Mouse (Mus musculus) T-helper 17 cell (primary cell): ENCODE data around the gene Axin2.

Source experiments
- in situ Hi-C, 2 experiments: fragments of 300-600 bp; cut with MboI, MseI; formaldehyde crosslinking; loops; 1 replicate in 1 of 2; 2 replicates in 1 of 2; pipeline ENCODE4 v1.15.1; 2025; ENCODE audit warnings: high pct_unique_total_duplicates in 2 of 2

The Axin2 gene

DNA sequence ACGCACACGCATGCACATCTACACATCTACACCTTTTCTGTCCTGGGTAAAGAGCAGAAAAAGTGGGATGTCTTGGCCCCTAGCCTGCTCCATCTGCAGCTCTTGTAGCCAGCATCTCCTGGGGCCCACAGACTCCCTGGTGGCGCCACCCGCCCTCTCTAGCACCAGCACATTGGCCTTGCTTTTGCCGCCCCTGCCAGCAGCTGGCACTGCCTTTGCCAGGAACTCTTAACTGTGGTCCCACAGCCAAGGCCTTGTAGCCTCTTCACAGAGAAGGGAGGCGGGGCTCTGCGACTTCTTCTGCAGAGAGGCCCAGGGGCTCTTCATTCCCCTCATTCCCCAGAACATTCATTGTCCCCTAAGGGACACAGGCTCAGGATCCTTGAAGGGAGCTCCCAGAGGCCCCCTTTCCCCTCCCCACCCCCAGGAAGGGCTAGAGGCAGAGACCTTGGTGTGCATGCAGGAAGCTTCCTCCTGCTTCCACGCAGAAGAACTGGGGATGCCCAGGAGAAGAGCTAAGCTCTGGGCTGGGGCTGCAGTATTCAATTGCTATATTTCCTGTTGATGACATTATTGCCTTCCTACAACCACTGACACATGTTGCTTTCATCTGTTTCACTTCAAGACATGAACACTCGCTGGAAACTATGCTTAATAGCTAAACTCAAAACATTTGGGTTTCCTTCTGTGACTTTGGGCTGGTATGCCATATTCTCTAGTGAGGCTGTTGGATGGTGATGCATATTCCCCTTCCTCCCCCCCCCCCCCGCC lies 19.2 kb upstream of the Axin2 start:
- in situ Hi-C loops, result no loop called here

DNA sequence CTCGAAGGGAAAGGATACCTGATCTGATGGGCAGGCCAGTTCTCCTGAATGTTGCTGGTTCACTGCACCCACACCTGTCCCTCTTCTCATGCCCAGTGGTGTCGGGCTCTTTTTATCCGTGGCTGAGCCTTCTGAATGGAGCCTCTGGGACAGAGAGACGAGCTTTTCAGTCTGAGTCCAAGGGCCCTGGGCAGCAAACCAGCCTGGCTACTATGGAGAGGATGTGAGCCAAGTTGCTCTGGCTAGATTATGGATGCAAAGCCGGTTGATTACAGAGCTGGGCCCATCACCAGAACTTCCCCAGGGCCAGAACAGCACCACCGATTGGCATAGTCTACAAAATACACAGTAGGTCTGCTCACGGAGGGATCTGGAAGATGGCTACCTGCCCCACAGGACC lies 18.5 kb upstream of the Axin2 start:
- in situ Hi-C loops, result no loop called here

DNA sequence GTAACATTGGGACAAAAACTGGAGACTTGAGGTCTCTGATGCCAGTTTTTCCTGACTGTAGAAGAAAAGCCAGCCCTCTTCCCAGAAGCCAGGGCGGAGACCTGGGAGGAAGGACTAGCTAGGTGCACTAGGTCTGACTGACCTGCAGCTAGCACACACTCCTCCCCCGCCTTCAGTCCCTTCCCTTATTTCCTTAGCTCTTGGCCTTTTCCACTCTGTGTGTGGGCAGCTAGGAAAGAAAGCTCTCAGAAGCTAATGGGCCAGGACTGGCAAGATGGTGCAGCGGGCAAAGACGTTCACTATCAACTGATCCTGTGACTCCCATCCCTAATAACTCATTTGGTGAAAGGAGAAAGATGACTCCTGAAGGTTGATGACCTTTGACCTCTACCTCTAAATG lies 17.8 kb upstream of the Axin2 start:
- in situ Hi-C loops, result no loop called here

DNA sequence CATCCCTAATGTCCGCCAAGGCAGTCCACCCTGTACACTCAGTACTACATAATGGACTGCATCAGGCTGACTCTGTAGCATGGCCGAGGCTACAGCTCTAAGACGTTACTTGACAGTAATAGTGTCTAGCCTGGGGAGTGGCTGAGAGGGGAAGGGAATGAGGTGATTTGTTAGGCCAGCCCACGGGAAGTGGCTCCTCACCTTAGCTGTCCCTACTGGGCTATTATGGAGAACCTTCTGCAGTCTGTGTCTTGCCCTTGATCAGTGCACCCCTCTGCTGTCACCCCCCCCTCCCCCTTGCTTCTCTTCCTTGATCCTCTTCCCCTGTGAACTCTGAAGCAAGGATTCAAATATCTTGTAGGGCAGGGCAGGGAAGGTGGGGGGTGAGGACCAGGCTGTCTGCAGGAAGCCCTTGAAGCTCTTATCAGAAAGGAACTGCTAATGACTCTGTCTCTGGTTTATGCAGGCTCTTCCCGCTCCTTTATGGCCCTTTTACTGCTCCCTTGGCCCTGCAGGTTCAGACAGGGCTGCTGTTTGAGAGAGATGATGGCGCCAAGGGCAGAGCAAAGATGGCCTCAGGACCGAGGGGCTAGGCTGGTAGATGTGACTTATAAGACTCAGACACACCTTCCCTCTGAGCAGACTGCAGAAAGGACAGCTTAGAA lies 13.4 kb upstream of the Axin2 start:
- in situ Hi-C loops, result no loop called here

DNA sequence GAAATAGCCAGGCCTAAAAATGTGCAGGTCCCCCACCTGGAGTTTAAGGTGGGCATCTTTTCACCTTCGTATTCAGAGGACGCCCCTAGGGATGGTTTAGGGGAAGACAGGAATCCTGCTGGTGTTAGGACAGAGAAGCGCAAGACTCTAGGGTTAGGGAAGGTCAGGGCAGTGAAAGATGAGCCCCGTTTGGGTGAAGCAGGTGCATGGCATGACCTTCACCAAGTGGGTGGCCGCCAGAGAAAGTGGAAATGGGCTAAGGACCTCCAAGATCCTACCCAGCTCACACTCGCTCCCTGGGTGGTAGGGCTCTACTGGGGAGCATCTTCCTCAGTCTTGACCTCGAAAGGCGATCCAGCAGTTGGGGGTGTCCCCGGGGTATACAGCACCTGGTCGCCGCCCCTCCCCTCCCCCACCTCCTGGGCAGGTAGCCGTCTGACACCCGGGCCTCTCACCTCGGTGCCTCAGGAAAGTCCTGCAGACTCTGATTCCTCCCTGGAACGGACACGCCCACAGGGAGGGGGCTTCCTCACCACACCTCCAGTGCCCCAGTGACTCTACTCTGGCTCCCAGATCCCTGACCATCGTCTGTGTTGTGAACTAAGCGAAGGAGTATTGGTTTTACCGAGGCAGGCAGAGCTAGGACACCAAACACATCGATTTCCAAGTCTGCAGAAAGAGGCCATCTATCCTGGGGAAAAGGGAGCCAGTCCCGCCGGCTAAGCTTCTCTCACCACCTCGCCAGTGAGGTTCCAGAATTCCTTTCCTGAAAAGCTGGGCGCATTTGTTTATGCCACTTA lies 10.6 kb upstream of the Axin2 start:
- in situ Hi-C loops, result loop anchor here in 1 of 2 experiments (5.0 kb wide), 1 partner anchor 518 kb away; the partner anchor contains the start of gene Amz2

DNA sequence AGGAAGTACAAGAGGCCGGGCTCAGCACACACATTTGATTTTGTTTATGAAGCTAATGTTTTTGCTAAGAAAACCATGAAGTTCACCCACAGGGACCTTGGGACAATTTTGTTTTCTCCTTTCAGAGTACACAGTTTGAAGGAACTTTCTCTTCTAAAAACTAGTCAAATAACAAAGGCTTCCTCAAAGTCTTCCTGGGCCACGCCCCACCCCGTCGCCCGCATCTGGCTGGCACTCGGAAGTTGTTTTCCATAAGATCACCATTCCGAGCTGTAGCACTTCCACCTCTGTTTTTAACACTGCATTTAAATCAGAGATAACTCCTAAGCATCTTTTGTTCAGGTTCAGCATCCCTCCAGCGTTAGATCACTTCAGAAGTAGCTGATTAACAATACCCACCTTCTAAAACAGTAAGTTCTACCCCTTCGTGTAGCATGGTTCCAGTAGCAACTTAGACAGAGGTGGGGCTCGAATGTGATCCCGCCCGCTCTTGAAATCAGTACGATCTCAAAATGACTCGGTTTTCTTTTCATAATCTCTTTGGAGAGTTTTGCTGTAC lies 9.7 kb upstream of the Axin2 start:
- in situ Hi-C loops, result loop anchor here in 1 of 2 experiments (5.0 kb wide), 1 partner anchor 517 kb away; the partner anchor contains the start of gene Amz2

DNA sequence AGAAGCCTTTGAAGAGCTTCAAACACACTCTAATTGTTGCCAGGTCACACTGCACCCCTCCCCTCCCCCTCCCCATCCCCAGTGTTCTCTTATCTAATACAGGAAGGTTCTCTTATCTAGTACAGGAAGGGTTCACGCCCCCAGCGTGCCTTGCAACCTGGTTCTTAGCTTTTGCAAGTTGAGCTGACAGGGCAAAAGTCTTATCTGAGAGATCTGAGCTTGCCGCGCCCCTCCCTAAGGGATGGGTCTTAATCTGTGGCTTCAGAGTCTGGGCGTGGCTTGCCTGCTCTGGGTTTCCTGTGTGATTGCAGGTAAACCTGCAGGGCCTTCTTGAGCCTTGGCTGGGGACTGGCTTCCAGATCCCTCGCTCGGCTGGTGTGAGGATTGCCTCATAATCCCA lies 9.2 kb upstream of the Axin2 start:
- in situ Hi-C loops, result loop anchor here in 1 of 2 experiments (5.0 kb wide), 1 partner anchor 516 kb away; the partner anchor contains the start of gene Amz2

DNA sequence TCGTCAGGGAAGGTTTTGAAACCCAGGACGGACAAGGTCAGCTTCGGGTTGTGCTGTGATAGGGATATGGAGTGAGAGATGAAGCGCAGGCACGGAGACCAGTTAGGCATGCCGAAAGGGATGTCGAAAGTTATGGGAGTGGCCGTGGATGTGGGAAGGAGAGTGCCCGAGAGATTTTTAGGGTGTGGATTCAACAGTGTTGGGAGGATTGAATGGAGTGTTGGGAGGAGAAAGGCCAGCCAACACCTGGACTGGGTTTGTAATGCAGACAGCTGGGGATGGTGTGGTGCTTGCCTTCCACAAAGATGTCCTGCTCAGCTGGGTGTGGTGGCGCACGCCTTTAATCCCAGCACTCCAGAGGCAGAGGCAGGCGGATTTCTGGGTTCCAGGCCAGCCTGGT lies 8.0 kb upstream of the Axin2 start:
- in situ Hi-C loops, result loop anchor here in 1 of 2 experiments (5.0 kb wide), 1 partner anchor 515 kb away; the partner anchor contains the start of gene Amz2

DNA sequence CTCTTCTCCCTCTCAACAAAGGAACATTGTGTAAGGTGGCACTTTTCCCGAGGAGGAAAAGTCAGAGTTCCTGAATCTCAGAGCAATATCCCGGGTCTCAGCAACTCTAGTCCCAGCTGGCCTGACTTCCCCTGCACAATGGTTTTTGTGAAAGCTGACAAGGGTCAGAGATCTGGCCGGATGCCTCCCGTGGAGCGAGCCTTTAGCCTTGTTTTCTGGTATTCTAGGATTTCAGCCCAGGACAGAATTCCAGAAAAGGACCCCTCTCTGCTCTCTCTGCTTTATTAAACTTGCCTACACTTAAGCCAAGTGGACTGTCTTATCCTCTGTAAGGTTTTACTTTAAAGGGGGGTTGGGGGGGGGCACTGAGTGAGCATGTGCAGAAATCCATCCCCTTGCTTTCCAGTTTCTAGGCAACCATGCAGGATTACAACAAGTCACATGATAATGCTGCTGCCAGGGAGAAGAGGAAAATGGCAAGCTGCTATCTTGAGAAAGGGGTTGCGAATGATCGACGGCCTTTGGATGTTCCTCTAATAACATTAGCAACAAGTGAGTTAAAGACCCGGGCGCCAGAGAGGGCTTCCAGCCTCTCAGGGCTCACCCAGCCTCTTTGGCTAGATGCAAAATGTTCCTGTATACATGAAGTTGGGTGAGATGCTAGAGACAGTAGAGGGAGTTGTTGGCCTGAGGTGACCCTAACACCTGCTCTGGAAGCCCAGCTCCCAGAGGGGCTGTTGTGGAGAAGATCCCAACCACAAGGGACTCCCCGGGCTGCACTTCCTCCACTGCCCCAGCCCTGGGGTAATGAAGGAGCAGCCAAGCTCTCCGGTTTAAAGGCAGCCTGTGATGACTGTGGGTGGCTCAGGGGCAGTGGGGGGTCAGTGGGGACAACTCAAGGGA lies 2.5 kb upstream of the Axin2 start:
- in situ Hi-C loops, result no loop called here

DNA sequence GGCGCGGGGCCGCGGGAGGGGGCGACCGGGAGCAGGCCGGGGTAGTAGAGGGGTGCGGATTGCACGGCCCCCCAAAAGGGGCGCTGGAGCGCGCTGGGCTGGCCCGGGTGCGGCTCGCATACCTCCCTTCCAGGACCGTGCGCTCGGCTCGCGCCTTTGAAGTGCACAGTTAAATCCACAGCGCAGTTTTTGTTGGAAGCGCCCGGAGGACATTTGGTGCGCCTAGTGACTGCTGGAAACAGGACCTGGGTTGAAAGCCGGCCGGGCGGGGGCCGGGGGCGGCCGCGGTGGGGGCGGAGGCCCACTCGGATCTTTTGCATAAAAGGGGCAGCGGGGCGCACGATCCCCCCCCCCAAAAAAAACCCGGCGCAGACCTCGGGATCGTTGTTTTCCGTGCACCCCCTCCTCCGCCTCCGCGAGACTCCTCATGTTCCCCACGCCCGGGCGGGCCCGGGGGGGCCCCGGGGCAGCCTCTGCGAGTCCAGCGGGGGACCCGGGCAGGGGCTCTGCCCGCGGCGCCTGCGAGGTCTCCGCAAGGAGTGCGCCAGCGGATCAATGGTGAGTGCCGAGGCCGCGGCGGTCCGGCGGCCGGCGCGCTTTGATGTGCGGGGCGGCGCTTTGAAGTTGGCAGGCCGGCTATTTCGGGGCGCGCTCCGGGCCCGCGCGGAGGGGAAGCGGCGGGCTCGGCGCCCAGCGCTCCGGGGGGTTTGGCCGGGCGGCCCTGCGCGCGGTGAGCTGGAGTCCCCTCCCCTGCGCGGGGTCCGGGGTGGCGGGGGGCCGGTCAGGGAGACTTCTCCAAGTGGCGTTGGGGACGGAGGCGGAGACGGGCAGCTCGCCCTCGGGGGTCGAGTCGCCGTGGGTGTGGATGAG lies 722 bp downstream of the Axin2 start:
- in situ Hi-C loops, result no loop called here

DNA sequence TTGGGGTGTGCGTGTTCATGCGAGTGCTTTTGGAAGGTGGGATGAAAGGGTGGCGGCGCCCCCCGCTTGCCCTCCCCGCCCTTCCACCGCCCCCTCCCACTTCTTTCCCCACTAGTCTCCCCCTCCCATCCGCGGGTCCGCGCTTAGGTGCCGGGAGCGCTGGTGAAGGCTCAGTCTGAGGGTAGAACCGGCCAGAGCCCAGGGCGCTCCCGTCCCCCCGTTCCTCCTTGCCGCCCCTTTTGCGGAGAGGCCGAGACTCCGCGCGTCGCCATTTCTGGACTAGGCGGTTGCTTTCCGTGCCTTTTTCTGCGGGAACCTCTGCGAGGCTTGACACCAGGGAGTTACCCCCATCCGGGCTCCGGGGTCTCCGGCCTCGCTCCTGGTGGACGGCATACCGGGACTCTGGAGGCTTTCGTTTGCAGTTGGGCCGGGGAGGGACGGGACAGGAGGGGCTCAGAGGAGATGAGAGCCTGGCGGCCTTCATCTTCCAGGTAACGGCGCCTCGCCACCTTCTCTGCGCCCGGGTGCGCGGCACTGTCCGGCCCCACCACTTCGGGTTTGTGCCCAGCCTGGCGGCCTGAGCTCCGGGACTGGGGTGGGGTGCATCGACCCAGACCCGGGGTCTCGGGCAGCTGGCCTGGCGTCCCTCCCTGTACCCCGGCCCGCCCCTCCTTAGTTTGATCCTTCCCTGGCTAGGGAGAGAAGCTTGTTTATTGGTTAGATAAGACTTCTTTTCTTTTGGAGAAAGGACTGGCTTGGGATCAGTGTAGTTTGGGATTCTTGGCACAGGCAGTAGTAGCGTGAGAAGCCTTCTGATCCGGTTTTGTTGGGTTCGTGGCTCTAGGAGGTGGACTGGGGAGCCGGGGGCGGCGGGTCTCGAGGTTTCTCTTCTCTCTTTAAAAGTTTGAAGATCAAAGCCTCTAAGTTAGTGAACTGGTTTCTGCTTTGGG lies 1.6 kb downstream of the Axin2 start:
- in situ Hi-C loops, result no loop called here

DNA sequence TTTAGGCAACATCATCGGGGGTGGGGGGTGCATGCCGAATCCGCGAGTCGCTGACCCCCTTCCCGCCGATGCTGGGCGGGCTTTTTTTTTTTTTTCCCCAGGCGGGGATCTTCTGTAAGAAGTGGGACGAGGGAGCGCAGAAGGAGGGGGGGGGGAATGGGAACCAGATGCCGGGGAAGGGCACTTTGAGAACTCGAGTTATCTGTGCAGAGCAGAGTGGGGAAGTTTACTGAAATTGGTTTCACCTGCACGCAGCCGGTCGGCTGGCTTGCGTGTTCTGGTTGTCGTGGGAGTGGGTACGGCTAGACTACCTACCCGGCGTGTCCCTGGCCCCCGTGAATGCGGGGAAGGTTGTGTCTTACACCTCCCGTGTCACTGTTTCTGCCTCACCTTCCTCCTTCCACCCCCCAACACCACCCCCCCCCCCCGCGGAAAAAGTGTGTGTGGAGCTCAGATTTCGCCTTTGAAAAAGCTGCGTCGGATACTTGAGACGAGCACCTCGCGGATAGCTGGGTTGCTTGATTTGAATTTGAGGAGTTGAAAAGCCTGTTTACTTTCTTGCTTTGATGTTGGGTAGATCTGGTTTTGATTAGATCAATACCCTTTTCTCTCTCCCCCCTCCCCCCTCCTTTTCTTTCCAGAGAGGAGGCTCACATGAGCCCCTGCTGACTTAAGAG lies 2.5 kb downstream of the Axin2 start:
- in situ Hi-C loops, result no loop called here

DNA sequence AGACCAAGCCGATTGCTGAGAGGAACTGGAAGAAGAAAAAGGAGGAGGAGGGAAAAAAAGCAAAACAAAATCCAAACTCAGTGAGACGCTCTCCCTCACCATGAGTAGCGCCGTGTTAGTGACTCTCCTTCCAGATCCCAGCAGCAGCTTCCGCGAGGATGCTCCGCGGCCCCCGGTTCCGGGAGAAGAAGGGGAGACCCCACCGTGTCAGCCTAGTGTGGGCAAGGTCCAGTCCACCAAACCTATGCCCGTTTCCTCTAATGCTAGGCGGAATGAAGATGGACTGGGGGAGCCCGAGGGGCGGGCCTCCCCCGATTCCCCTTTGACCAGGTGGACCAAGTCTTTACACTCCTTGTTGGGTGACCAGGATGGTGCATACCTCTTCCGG lies 3.0 kb downstream of the Axin2 start:
- in situ Hi-C loops, result no loop called here

DNA sequence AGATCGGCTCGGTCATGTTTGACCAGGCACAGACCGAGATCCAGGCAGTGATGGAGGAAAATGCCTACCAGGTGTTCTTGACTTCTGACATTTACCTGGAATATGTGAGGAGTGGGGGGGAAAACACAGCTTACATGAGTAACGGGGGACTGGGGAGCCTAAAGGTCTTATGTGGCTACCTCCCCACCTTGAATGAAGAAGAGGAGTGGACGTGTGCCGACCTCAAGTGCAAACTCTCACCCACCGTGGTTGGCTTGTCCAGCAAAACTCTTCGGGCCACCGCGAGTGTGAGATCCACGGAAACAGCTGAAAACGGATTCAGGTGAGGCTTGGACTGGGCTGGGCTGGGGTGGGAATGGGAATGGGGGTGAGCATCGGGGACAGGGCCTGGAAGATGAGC lies 3.6 kb downstream of the Axin2 start:
- in situ Hi-C loops, result no loop called here

DNA sequence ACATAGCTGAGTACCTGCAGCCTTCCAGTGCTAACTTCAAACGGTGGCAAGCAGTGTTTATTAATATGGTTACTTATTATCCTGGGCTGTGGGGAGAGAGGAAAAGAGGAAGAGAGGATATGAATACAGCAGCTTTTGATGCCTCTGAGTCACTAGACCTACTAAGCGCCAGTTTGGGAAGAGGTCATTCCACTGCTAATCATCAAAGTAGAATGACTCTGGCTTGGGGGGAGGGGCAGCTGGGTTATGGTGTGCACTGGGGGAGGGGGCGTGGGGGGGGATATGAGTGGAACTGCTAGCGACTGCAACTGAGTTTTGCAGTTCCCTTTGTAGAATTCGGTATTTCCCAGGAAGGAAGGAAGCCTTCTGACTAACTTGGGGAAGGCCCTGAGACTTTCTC lies 4.2 kb downstream of the Axin2 start:
- in situ Hi-C loops, result no loop called here

DNA sequence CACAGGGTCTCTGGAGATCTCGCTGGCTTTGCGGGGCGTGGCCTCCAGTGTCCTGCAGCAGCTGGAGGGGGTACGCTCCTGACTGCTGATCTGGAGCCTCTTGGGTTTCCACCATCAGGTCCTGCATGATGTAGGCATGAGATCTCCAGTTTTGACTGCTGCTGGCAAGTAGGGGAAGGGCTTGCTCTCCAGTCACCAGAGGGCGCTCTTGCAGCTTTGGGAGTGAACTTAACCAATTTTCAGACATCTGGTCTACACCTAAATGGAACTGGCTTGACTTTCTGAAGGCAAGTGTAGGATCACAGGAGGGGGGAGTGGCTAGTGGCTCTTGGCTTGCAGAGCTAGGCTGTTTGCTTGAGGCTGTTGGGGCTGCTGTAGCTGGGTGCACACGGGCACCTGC lies 5.1 kb downstream of the Axin2 start:
- in situ Hi-C loops, result loop anchor here in 1 of 2 experiments (5.0 kb wide), 1 partner anchor 102 kb away; no protein-coding TSS in a partner anchor

DNA sequence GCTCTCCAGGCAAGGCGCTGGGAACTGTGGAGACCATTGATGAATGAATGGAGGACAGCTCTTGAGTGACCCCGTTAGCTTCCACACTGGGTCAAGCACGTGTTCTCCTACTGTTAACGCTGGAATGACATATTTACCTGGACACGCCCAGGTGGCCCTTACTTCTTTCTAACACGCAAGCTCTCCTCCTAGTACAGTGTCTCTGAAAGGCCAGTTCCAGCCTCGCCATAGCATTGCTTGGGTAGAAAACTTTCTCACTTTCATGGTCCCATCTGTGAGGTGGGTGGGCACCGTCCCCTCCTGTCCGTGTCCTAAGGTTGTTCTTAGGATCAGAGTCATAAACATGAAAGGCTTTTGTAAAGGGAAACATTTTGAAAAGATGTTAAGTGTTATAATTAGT lies 5.7 kb downstream of the Axin2 start:
- in situ Hi-C loops, result loop anchor here in 1 of 2 experiments (5.0 kb wide), 1 partner anchor 101 kb away; no protein-coding TSS in a partner anchor
